Mouse (Mus musculus) forebrain, postnatal 0 days (tissue): ENCODE measurements around the gene Mars2. TPM values are rescaled to one million over a fixed set of nuclear protein-coding genes. Genes with fewer than 3 reads are reported as not detected.

ENCODE experiments used
- ATAC-seq: fragments of 200-750 bp; cut with Nextera tagmentation; 2 replicates; pipeline ENCODE4 v1.8.0; 2017; ENCODE audit warnings: mild to moderate bottlenecking, moderate library complexity
- DNase-seq: peaks from one replicate; pipeline ENCODE4 v3.0.0-alpha.2; 2015
- H3K27ac ChIP-seq: fragments of 300-500 bp; sonication (generic); 2 replicates; pipeline ENCODE4 v1.5.1; 2014; ENCODE audit warnings: low read depth, mild to moderate bottlenecking, antibody characterized with exemption, low read length, moderate library complexity, mixed read lengths
- H3K27me3 ChIP-seq: fragments of 300-500 bp; sonication (generic); 2 replicates; pipeline ENCODE4 v1.6.1; 2014; ENCODE audit warnings: mild to moderate bottlenecking, low read length, mixed read lengths; ENCODE audit not compliant: insufficient read depth
- H3K36me3 ChIP-seq: fragments of 300-500 bp; sonication (generic); 2 replicates; pipeline ENCODE4 v1.6.1; 2014; ENCODE audit warnings: mild to moderate bottlenecking, moderate library complexity; ENCODE audit not compliant: insufficient read depth
- H3K4me1 ChIP-seq: fragments of 300-500 bp; sonication (generic); 2 replicates; pipeline ENCODE4 v1.6.1; 2014; ENCODE audit warnings: antibody characterized with exemption; ENCODE audit not compliant: insufficient read depth
- H3K4me2 ChIP-seq: fragments of 300-500 bp; sonication (generic); 2 replicates; pipeline ENCODE4 v1.6.1; 2014; ENCODE audit warnings: low read depth, mild to moderate bottlenecking, moderate library complexity
- H3K4me3 ChIP-seq: fragments of 300-500 bp; sonication (generic); 2 replicates; pipeline ENCODE4 v1.5.1; 2014; ENCODE audit warnings: low read depth, low read length, mixed read lengths
- H3K9ac ChIP-seq: fragments of 300-500 bp; sonication (generic); 2 replicates; pipeline ENCODE4 v1.6.1; 2014; ENCODE audit warnings: mild to moderate bottlenecking
- H3K9me3 ChIP-seq: fragments of 300-500 bp; sonication (generic); 2 replicates; pipeline ENCODE4 v1.6.1; 2016; ENCODE audit warnings: low read length
- CTCF ChIP-seq: sonication (generic); IDR thresholded peaks from 2 replicates; pipeline ENCODE4 v1.5.1; 2016; ENCODE audit warnings: antibody characterized with exemption, control low read depth, low read depth
- WGBS: fragments of 180-500 bp; shearing (Covaris S2); extraction: QIAGEN DNeasy Blood & Tissue Kit; methylation state at CpG from one replicate; pipeline ENCODE4 v1.1.7; 2014; 5-methylcytosine and 5-hydroxymethylcytosine counted together
- polyA plus RNA-seq: library from polyadenylated mRNA; unstranded; fragments of >200 nt; fragmentation: Nextera tagmentation; extraction: Ambion mirVana; gene quantifications from 2 replicates; pipeline ENCODE4 v1.2.1, GENCODE M21; 2015
- total RNA-seq: library from RNA; depleted of rRNA; stranded (reverse); fragments of >200 nt; gene quantifications from 2 replicates; pipeline ENCODE4 v1.2.3, GENCODE M21; 2014; rRNA removed

Gene Mars2
- total RNA-seq = 11.5 and 13.1 TPM in 2 replicates
- 2.3 and 2.5 TPM in 2 replicates for polyA plus RNA-seq

DNA sequence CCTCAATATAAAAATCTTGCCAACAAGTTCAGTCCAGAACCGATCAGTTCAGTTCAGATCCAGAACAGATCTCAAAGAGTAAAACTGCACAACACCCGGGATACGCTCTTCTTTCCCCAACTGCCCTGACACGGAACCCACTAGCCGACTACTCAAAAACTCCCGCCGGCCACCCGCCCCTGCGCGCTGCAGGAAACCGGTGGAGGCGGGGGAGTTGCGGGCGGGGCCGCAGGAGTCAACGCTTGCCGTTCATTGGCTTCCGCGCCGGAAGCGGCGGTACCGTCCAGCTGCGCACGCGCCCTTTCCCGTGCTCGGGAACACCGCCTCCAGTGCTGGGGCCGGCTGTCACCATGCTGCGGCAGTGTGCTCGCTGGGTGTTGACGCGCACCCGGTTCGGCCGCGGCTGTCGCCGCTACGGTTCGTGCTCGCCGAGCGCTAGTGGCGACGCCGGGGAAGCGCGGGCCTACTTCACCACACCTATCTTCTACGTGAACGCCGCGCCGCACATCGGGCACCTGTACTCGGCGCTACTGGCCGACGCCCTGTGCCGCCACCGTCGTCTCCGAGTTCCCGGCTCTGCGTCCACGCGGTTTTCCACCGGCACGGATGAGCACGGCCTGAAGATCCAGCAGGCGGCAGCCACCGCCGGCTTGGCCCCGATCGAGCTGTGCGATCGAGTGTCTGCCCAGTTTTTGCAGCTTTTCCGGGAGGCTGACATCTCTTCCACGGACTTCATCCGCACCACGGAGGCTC is at the start of gene Mars2:
Gene Mars2 (plus strand): TSS at position 288 of the 753 bp plus-strand sequence.
- peak within 1 kb of the TSS; percentile 84 for H3K27ac ChIP-seq
- ATAC-seq (peak; percentile 99), DNase-seq (peak; percentile 98)
- H3K4me1 ChIP-seq = peaks cover 22% of the 10 kb centered on the region
- no peaks in the 10 kb centered on the region for H3K27me3 ChIP-seq
- peak within 1 kb of the TSS; percentile 78 for H3K9ac ChIP-seq
- 0 out of 2 replicates have a peak, but pooled peaks cover 2% of the 10 kb centered on the region for H3K36me3 ChIP-seq
- peak within 1 kb of the TSS; percentile 63 for H3K4me3 ChIP-seq
- peak; percentile 59 for TF ChIP-seq CTCF
- H3K9me3 ChIP-seq = no peaks in the 10 kb centered on the region
- under 1% methylated on average over 82 of the region's 82 CpGs for WGBS
- H3K4me2 ChIP-seq = peak within 1 kb of the TSS; percentile 73

DNA sequence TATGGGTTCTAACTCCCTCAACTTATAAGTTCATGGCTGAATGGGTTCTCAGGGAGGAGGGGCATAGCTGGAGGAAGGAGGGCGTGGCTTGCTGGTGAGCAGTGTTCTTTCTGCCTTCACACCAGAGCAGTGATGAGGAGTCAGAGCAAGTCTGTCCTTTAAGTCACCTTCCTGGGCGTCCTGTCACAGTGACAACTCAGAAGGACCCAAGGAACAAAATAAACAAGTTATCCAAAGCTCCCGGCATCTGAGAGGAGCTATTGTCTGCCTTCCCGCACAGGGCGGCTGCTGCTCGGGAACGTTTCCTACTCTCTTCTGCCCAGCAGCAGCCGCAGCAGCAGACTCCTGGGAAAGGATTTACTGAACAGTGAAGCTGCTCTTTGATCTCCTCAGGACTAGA is 45.0 kb upstream of the Mars2 start:
- Histone ChIP-seq H3K27me3 (no peaks in the 10 kb centered on the region), H3K4me3 (peak overlapping the region; percentile 27), H3K36me3 (no peaks in the 10 kb centered on the region), H3K4me2 (peak overlapping the region; percentile 44), H3K27ac (no peak overlapping the region), H3K9me3 (no peaks in the 10 kb centered on the region), H3K4me1 (no peaks in the 10 kb centered on the region), H3K9ac (peak overlapping the region; percentile 23; the same call in 1 of the 2 replicates)
- TF ChIP-seq CTCF = no peak
- DNase-seq (peak; percentile 17), ATAC-seq (peak; percentile 53; the same call in 1 of the 2 replicates)
- 13% methylated on average over 8 of the region's 8 CpGs for WGBS

DNA sequence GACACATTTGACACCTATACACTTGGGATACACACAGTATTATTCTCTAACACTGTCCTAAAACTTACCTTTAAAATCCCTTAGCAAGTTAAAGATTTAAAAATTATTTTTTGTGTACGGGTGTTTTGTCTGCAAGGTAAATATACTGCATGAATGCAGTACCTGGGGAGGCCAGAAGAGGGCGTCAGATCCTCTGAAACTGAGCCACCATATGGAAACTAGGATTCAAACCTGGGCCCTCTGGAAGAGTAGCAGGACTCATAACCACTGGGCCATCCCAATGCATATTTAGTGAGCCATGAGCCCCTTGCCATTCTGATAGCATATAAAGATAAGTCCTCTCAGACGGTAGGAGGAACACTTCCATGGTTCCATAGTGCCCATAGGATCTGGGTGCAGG is 44.2 kb upstream of the Mars2 start:
- H3K27me3 ChIP-seq = no peaks in the 10 kb centered on the region
- TF ChIP-seq CTCF = peak; percentile 63
- no peak overlapping the region for H3K4me2 ChIP-seq
- H3K36me3 ChIP-seq = no peaks in the 10 kb centered on the region
- no peak overlapping the region for H3K9ac ChIP-seq
- H3K4me3 ChIP-seq = no peak overlapping the region
- H3K9me3 ChIP-seq = no peaks in the 10 kb centered on the region
- no peaks in the 10 kb centered on the region for H3K4me1 ChIP-seq
- no peak overlapping the region for H3K27ac ChIP-seq
- ATAC-seq = no peak
- peak; percentile 20 for DNase-seq
- whole genome bisulfite sequencing = 55% methylated on average over 3 of the region's 3 CpGs

DNA sequence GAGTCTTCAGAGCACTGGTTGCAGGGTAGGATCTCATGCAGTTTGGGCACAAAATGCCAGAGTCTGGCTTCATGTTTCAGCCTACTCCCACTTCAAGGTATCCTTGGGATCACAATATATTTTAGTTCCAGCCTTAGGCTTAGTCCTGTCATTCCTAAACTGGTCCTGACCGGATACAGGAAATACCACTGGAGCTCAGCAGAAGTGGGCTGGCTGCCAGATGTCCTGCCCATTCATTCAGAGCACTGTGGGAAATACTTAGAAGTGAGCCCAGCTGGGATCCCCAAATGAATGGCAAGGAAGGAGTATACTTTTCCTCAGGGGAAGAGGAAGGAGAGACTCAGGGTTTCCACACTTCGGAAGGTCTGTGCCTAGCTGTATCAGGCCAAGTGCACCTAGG is 43.7 kb upstream of the Mars2 start:
- no peaks in the 10 kb centered on the region for H3K27me3 ChIP-seq
- no peaks in the 10 kb centered on the region for H3K4me1 ChIP-seq
- no peak for TF ChIP-seq CTCF
- no peak overlapping the region for H3K27ac ChIP-seq
- ATAC-seq (peak; percentile 57; the same call in 1 of the 2 replicates), DNase-seq (peak; percentile 41)
- H3K4me3 ChIP-seq = no peak overlapping the region
- H3K4me2 ChIP-seq = no peak overlapping the region
- no peak overlapping the region for H3K9ac ChIP-seq
- no peaks in the 10 kb centered on the region for H3K9me3 ChIP-seq
- 24% methylated on average over 2 of the region's 2 CpGs for WGBS
- H3K36me3 ChIP-seq = no peaks in the 10 kb centered on the region

DNA sequence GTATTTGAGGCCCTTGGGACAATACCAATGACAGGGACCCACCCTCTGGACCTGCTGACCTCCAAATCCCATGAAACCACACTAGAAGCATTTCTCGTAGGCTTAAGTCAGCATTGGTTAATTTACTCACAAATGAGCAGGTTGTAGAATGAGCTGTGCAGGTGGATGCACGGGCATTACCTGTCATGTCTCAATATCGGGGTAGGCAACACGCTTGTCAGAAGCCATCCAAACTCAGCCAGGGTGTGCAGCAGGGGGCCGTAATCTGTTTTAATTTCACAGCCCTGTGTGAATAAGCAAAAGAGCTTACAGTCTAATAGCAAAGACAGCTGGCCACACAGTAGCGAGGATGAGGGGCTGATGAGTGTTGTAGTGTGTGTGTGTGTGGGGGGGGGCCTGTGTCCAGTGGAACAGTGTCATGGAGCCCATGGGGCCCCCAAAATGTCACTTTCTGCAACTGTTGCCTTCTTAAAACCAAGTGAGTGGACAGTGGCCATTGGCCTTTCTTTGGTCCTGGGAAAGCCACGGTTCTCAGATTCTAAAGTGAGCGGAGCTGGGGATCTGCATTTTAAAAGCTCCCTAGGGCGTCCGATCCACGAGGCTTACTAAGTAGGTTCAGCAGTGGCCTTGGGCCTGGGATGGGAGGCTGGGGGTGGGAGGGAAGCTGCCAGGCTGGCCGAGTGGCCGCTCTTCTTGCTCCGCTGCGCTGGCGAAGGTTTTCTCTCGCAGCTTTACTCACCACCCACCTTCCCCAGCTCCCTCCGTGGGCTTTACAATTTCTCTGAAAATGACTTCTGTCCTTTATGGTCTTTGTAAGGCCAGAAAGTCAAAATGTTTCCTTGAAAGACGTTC is 42.7 kb upstream of the Mars2 start:
- DNase-seq (peak; percentile 14), ATAC-seq (peak; percentile 39; the same call in 1 of the 2 replicates)
- Histone ChIP-seq H3K27me3 (no peaks in the 10 kb centered on the region), H3K4me3 (no peak overlapping the region), H3K27ac (0 out of 2 replicates have a peak overlapping the region, but pooled peaks have one; percentile 9), H3K36me3 (no peaks in the 10 kb centered on the region), H3K4me1 (no peaks in the 10 kb centered on the region), H3K9me3 (no peaks in the 10 kb centered on the region), H3K9ac (no peak overlapping the region), H3K4me2 (no peak overlapping the region)
- 32% methylated on average over 19 of the region's 19 CpGs for WGBS
- no peak for TF ChIP-seq CTCF

DNA sequence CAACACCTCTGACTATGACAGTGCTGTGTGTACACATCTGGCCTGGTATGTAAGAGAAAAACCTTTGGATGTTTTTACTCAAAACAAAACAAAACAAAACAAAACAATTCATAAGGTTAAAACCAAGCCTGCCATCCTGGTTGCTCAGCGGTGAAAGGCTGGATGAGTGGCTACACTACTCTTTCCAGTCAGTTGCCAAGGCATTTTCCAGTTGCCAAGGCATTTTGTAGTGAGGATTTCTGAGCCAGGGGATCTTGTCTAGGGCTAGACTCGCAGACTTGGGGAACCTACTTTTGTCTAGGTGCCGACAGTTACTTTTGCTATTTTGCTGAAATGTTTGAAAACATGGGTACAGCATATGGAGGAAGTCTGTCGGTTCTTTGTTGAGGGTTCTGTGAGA is 42.0 kb upstream of the Mars2 start:
- H3K9me3 ChIP-seq = no peaks in the 10 kb centered on the region
- WGBS = 33% methylated on average over 4 of the region's 4 CpGs
- no peaks in the 10 kb centered on the region for H3K27me3 ChIP-seq
- H3K27ac ChIP-seq = no peak overlapping the region
- H3K4me3 ChIP-seq = no peak overlapping the region
- H3K9ac ChIP-seq = no peak overlapping the region
- peak; percentile 58 for ATAC-seq
- no peak overlapping the region for H3K4me2 ChIP-seq
- no peak for TF ChIP-seq CTCF
- no peaks in the 10 kb centered on the region for H3K4me1 ChIP-seq
- no peaks in the 10 kb centered on the region for H3K36me3 ChIP-seq
- peak; percentile 47 for DNase-seq
